Mouse (Mus musculus): ENCODE measurements at regions not wholly inside any gene's neighbourhood (a gene's known extent, or its start where the extent isn't known, plus 50 kb on each side); places are given as distances from the start of the nearest gene placed in this dataset.
A peak's percentile ranks its signal among the peaks of the same experiment; 100 is the strongest.

DNA sequence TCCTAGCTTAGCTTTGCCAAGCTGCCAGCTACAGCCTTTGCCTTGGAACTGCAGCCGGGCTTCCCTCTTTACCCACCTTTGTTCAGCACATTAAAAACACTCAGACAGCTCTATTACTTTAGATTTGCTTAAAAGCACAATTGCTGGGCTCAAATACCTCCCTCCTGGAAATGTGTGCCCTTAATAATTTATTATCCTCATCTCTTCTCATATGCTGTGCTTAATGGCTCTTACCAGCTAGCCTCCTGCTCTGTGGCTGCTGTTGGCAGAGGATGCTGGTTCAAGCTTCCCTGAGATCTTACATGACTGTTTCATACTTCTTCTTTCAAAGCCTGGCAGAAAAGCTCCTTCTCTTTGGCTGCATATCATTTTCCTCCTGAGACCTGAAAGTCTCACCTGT, 378.1 kb upstream of the Cdh19 start:
- Histone ChIP-seq H3K4me1 (ENCODE audit: control insufficient read depth, insufficient read depth, low read length) (no peaks in the 10 kb centered on the region; the same call in 1 of the 2 replicates), H3K36me3 (ENCODE audit: control insufficient read depth, insufficient read depth, low read length) (no peaks in the 10 kb centered on the region), H3K9ac (ENCODE audit: low read length) (no peak overlapping the region), H3K4me2 (ENCODE audit: low read length) (no peak overlapping the region), H3K4me3 (ENCODE audit: low read depth, low read length) (no peak overlapping the region), H3K9me3 (replicated peaks; ENCODE audit: control insufficient read depth, low read length) (no peaks in the 10 kb centered on the region), H3K27ac (ENCODE audit: low read depth, low read length) (no peak overlapping the region), H3K27me3 (replicated peaks; ENCODE audit: control insufficient read depth, insufficient read depth, low read length) (no peaks in the 10 kb centered on the region)
- 54% methylated on average over 1 of the region's 1 CpGs for WGBS
- peak; percentile 8 for DNase-seq (ENCODE audit: low spot score)
- peak; percentile 42; the same call in 1 of the 2 replicates for ATAC-seq

- no peaks in the 10 kb centered on the region for H3K4me1 ChIP-seq (ENCODE audit: control insufficient read depth, insufficient read depth, low read length)
- 73% methylated on average over 2 of the region's 2 CpGs for WGBS
- H3K4me2 ChIP-seq (ENCODE audit: low read length): no peak overlapping the region
- no peak for DNase-seq (ENCODE audit: low spot score)
- no peak overlapping the region for H3K27ac ChIP-seq (ENCODE audit: low read depth, low read length)
- ATAC-seq: no peak
- no peak overlapping the region for H3K4me3 ChIP-seq (ENCODE audit: low read depth, low read length)
- H3K9ac ChIP-seq (ENCODE audit: low read length): no peak overlapping the region
- H3K27me3 ChIP-seq (replicated peaks; ENCODE audit: control insufficient read depth, insufficient read depth, low read length): no peaks in the 10 kb centered on the region
- H3K36me3 ChIP-seq (ENCODE audit: control insufficient read depth, insufficient read depth, low read length): no peaks in the 10 kb centered on the region
- no peaks in the 10 kb centered on the region for H3K9me3 ChIP-seq (replicated peaks; ENCODE audit: control insufficient read depth, low read length)
Observed at GRCm38 (mm10) chr1:111337927-111338326, 360.5 kb upstream of the Cdh19 start.

GRCm38 (mm10) chr1:111302268-111302667, 324.9 kb upstream of the Cdh19 start:
- no peaks in the 10 kb centered on the region for H3K36me3 ChIP-seq (ENCODE audit: control insufficient read depth, insufficient read depth, low read length)
- 94% methylated on average over 11 of the region's 11 CpGs for WGBS
- ATAC-seq (no peak), DNase-seq (ENCODE audit: low spot score) (no peak)
- no peak overlapping the region for H3K27ac ChIP-seq (ENCODE audit: low read depth, low read length)
- H3K4me3 ChIP-seq (ENCODE audit: low read depth, low read length): no peak overlapping the region
- no peak overlapping the region for H3K9ac ChIP-seq (ENCODE audit: low read length)
- no peaks in the 10 kb centered on the region for H3K4me1 ChIP-seq (ENCODE audit: control insufficient read depth, insufficient read depth, low read length)
- no peaks in the 10 kb centered on the region for H3K9me3 ChIP-seq (replicated peaks; ENCODE audit: control insufficient read depth, low read length)
- H3K27me3 ChIP-seq (replicated peaks; ENCODE audit: control insufficient read depth, insufficient read depth, low read length): no peaks in the 10 kb centered on the region
- H3K4me2 ChIP-seq (ENCODE audit: low read length): no peak overlapping the region

DNA sequence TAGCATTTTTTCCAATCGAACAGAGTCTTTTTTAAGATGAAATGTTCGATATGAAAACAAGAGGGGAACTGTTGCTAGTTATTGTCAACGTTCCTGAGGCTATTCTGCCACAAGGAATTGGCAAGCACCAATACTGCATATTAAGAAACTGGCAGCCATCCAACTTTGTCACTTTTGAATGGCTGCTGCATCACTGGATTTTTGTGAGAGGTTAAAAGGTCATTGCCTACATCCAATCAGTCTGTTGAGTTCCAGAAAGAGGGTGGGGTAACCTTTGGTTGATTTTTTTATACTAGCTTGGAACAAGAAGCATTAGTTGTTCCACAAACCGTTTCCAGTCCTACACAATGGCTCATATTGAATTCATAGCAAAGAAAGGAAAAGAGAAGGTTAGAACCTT, 309.0 kb upstream of the Cdh19 start:
- DNase-seq (ENCODE audit: low spot score): peak; percentile 52
- H3K27me3 ChIP-seq (replicated peaks; ENCODE audit: control insufficient read depth, insufficient read depth, low read length): no peaks in the 10 kb centered on the region
- peak; percentile 44; the same call in 1 of the 2 replicates for ATAC-seq
- no peaks in the 10 kb centered on the region for H3K36me3 ChIP-seq (ENCODE audit: control insufficient read depth, insufficient read depth, low read length)
- no peak overlapping the region for H3K27ac ChIP-seq (ENCODE audit: low read depth, low read length)
- H3K4me2 ChIP-seq (ENCODE audit: low read length): no peak overlapping the region
- H3K9ac ChIP-seq (ENCODE audit: low read length): no peak overlapping the region
- no peaks in the 10 kb centered on the region for H3K4me1 ChIP-seq (ENCODE audit: control insufficient read depth, insufficient read depth, low read length)
- WGBS: 61% methylated on average over 4 of the region's 4 CpGs
- no peaks in the 10 kb centered on the region for H3K9me3 ChIP-seq (replicated peaks; ENCODE audit: control insufficient read depth, low read length)
- H3K4me3 ChIP-seq (ENCODE audit: low read depth, low read length): no peak overlapping the region

DNA sequence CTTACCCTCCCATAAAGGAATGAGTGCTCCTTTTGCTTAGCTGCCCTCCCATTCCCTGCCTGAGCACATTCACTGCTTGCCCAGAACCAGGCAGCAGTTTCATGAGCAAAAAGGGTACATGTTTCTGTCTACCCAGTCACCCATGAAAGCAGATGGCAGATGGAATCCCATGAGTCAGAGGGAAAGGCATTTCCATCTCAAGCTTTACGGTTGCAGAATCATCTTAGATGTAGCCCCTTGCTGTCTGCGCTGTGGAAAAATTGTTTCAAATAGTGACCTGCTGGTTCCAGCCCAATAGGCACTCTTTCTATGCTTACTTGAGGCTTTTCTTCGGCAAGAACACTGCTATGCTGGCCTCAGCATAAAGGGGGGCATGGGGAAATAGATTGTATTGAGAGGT, 308.5 kb upstream of the Cdh19 start:
- WGBS: 73% methylated on average over 3 of the region's 3 CpGs
- H3K27me3 ChIP-seq (replicated peaks; ENCODE audit: control insufficient read depth, insufficient read depth, low read length): no peaks in the 10 kb centered on the region

GRCm38 (mm10) chr1:111242814-111243213, 265.4 kb upstream of the Cdh19 start:
- DNase-seq (ENCODE audit: low spot score) (no peak), ATAC-seq (no peak)
- no peaks in the 10 kb centered on the region for H3K36me3 ChIP-seq (ENCODE audit: control insufficient read depth, insufficient read depth, low read length)
- no peak overlapping the region for H3K4me3 ChIP-seq (ENCODE audit: low read depth, low read length)
- no peak overlapping the region for H3K27ac ChIP-seq (ENCODE audit: low read depth, low read length)
- no peaks in the 10 kb centered on the region for H3K27me3 ChIP-seq (replicated peaks; ENCODE audit: control insufficient read depth, insufficient read depth, low read length)
- H3K4me1 ChIP-seq (ENCODE audit: control insufficient read depth, insufficient read depth, low read length): no peaks in the 10 kb centered on the region
- no peak overlapping the region for H3K9ac ChIP-seq (ENCODE audit: low read length)
- H3K4me2 ChIP-seq (ENCODE audit: low read length): no peak overlapping the region
- H3K9me3 ChIP-seq (replicated peaks; ENCODE audit: control insufficient read depth, low read length): no peaks in the 10 kb centered on the region

More for the DNA sequence above, 308.5 kb upstream of the Cdh19 start:
- Histone ChIP-seq H3K4me3 (ENCODE audit: low read depth, low read length) (no peak overlapping the region), H3K9ac (ENCODE audit: low read length) (no peak overlapping the region), H3K4me1 (ENCODE audit: control insufficient read depth, insufficient read depth, low read length) (no peaks in the 10 kb centered on the region), H3K36me3 (ENCODE audit: control insufficient read depth, insufficient read depth, low read length) (no peaks in the 10 kb centered on the region), H3K9me3 (replicated peaks; ENCODE audit: control insufficient read depth, low read length) (no peaks in the 10 kb centered on the region), H3K4me2 (ENCODE audit: low read length) (no peak overlapping the region), H3K27ac (ENCODE audit: low read depth, low read length) (no peak overlapping the region)
- DNase-seq (ENCODE audit: low spot score): peak; percentile 4
- peak; percentile 63; the same call in 1 of the 2 replicates for ATAC-seq

GRCm38 (mm10) chr1:111242344-111242743, 265.0 kb upstream of the Cdh19 start:
- DNase-seq (ENCODE audit: low spot score): peak; percentile 89
- H3K27ac ChIP-seq (ENCODE audit: low read depth, low read length): no peak overlapping the region
- no peak overlapping the region for H3K4me3 ChIP-seq (ENCODE audit: low read depth, low read length)
- H3K9me3 ChIP-seq (replicated peaks; ENCODE audit: control insufficient read depth, low read length): no peaks in the 10 kb centered on the region
- 73% methylated on average over 1 of the region's 1 CpGs for WGBS
- H3K36me3 ChIP-seq (ENCODE audit: control insufficient read depth, insufficient read depth, low read length): no peaks in the 10 kb centered on the region
- H3K4me2 ChIP-seq (ENCODE audit: low read length): no peak overlapping the region
- ATAC-seq: peak; percentile 86
- no peak overlapping the region for H3K9ac ChIP-seq (ENCODE audit: low read length)
- H3K27me3 ChIP-seq (replicated peaks; ENCODE audit: control insufficient read depth, insufficient read depth, low read length): no peaks in the 10 kb centered on the region
- no peaks in the 10 kb centered on the region for H3K4me1 ChIP-seq (ENCODE audit: control insufficient read depth, insufficient read depth, low read length)

Data from forebrain, embryonic 14.5 days (tissue).